Mouse (Mus musculus): ENCODE data around the gene Akap13.

The Akap13 gene

DNA sequence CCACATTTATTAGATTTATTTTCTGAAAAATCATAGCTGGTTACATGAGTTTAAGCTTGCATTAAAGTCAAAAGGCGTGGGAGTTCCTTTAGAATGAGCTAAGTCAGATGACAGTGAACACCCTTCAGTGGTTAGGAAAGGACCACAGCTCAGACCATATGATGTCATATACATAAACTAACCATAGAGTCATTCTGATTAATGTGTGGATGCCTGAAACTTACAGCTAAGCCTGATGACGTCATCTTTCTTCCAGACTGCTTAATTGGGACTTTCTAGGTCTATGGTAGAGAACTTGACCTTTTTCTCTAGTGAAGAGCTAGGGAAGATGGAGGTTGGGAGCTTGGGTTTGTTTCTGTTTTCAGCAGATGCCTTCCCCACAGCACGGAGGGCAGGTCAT is 211.6 kb downstream of the Akap13 start:
- DNase-seq (ENCODE audit: low read depth, low spot score): no peak

DNA sequence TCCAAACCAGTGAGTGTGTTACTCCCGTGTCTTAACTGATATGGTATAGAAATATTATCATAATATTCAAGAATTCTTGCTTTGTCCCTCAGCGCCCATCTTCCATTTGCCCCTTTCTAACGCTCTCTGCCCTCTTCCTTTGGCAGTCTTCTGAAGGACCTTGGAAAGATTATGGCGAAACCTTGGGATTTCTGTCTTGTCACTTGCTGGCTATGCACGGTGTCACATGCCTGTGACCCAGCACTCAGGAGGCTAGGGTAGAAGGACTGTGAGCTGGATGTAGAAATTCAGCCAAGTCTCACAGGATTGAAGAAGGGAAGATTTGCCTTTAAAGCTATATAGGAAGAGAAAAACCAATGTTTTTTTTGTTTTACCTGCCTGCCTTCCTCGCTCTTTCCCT is 212.2 kb downstream of the Akap13 start:
- no peak for DNase-seq (ENCODE audit: low read depth, low spot score)

GRCm38 (mm10) chr7:75668396-75668795 is 213.1 kb downstream of the Akap13 start:
- DNase-seq (ENCODE audit: low read depth, low spot score): no peak

GRCm38 (mm10) chr7:75669416-75669815 is 214.1 kb downstream of the Akap13 start:
- no peak for DNase-seq (ENCODE audit: low read depth, low spot score)

- no peak for DNase-seq (ENCODE audit: low read depth, low spot score)
Measured at GRCm38 (mm10) chr7:75679631-75680030, 224.3 kb downstream of the Akap13 start.

DNA sequence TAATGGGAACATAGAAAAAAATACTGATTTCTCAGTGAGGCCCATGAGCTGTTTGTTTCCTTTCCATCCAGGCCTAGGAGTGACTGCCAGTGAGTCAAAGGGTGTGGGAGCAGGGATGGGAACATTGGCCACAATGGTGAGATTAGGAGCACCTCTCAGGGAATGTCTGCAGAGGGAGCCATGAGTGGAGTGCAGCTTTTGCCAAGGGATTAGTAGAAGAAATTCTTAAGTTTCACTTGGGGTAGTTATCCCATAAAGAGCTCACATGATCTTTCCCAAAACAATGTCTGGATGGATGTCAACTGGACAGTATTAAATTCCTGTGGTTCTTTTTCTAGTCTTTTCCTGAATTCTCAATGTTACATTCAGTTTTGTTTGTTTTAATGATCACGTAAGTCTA is 227.6 kb downstream of the Akap13 start:
- no peak for DNase-seq (ENCODE audit: low read depth, low spot score)

- no peak for DNase-seq (ENCODE audit: low read depth, low spot score)
Measured at GRCm38 (mm10) chr7:75683410-75683809, 228.1 kb downstream of the Akap13 start.

GRCm38 (mm10) chr7:75684976-75685375 is 229.6 kb downstream of the Akap13 start:
- no peak for DNase-seq (ENCODE audit: low read depth, low spot score)

DNA sequence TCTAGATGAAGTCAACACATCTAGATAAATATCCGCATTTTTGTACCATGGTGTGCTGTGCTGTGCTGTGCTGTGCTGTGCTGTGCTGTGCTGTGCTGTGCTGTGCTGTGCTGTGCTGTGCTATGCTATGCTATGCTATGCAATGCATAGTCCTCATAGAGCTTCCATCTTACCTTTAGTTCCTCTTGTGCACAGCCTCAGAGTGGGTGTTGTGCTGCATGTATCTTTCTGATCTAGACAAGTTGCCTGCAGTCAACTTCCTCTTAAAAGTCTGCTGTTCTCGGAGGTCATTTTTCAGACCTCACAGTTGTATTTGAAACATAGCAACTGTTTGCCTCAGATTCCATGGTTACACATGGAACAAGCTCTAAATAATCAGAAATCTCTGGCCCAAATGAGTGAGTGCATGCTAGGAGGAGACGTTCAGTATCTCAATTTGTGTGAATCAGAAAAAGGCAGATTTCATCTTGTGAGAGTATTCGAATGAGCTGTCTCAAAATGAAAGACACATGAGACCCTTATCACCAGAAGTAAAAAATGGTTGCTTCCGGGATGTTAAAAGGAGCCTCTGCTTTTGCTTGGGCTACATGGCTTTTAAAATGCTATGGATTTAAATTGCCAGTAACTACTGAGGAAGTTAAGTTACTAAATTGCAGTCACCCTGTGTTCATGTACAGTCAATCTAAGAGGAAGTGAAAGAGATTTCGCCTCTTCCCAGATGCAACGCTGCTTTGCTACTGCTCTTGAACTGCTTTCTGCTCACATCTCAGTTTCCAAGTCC is 230.9 kb downstream of the Akap13 start:
- no peak for DNase-seq (ENCODE audit: low read depth, low spot score)

DNA sequence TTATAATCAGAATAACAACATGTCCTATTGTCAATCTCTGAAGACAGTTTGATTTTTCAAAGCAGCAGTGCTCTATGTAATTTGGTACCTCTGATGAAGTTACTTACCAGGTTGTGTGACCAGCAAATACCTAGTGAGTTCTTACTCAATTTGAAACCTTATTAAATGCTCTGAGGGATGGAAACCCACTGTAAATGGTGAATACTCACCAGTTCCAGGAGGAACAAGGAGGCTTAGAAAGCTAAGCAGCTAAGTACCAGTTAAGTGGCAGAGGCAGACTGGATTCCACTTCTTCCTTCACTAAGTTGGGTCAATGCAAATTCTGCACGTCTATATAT is 231.5 kb downstream of the Akap13 start:
- no peak for DNase-seq (ENCODE audit: low read depth, low spot score)

GRCm38 (mm10) chr7:75688144-75688543 is 232.8 kb downstream of the Akap13 start:
- no peak for DNase-seq (ENCODE audit: low read depth, low spot score)

GRCm38 (mm10) chr7:75694777-75695176 is 239.4 kb downstream of the Akap13 start:
- DNase-seq (ENCODE audit: low read depth, low spot score): no peak

- DNase-seq (ENCODE audit: low read depth, low spot score): no peak
Measured at GRCm38 (mm10) chr7:75699836-75700235, 244.5 kb downstream of the Akap13 start.

- no peak for DNase-seq (ENCODE audit: low read depth, low spot score)
Measured at GRCm38 (mm10) chr7:75700771-75701345, 245.5 kb downstream of the Akap13 start.

DNA sequence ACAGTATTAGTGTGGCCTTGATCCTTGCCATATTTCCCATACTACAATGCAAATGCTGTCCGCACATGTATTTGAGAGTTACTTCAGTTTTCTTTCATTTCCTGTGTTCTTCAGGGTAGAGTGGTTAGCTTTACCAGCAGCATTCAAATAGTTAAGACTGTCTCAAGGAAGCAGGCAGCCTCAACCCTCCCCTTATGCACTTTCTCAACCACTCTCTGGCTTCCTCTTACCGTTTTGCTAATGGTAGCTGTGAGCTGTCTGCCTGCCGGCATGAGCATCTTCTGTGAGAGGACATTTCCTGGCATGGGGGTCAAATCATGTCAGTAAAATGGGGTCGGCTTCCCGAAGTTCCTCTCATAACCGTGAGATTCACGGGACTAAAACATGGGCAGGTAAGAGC is 246.4 kb downstream of the Akap13 start:
- DNase-seq (ENCODE audit: low read depth, low spot score): no peak

DNA sequence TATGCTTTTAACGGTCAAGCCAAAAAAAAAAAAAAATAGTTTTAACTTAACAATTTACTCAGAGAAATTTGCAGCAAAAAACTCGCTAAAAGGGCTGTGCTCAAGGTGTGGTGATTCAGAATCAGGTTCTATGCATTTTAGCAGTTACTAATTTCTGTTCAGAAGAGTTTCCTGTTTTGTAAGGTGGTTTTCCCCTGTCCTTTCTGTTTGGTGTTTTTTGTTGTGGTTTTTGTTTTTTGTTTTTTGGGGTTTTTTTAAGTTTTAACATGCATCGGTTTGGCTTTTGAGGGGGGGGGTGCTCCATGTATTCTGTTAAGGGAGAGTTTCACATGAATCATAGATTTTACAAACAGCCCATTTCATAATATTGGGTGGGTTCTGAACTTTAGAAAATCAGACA is 247.0 kb downstream of the Akap13 start:
- no peak for DNase-seq (ENCODE audit: low read depth, low spot score)

DNA sequence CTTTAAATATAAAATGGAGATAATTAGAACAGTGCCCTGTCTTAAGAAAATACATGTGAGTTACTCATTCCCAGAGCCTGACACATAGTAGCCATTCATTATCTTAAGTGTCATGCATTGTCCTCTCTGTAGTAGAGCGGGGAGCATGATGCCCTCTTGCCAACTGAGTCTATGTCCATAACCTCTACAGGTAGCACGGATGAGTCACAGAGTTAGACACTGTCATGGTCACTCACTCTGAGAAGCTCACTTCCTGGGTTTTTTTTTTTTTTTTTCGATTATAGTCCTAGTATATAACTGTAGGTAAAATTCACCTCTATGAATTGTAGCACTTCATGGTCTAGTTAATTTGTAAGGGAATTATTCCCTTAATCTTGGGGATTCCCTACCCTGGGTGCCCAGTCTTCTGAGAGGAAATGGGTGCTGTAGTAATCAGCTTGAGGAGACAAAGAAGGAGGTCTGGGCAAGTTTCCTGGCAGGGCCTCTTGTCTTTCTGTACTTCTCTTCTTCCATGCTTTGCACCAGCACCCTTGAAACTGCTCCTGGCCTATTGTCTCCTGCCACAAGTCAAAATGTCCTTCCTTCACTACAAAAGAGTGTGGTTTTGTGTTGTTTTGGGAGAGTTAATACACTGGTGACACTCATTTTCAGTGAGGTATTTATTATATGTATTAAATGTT is 247.8 kb downstream of the Akap13 start:
- no peak for DNase-seq (ENCODE audit: low read depth, low spot score)

- no peak for DNase-seq (ENCODE audit: low read depth, low spot score)
Measured at GRCm38 (mm10) chr7:75704862-75705261, 249.5 kb downstream of the Akap13 start.

- no peak for DNase-seq (ENCODE audit: low read depth, low spot score)
Measured at GRCm38 (mm10) chr7:75709936-75710335, 254.6 kb downstream of the Akap13 start.

DNA sequence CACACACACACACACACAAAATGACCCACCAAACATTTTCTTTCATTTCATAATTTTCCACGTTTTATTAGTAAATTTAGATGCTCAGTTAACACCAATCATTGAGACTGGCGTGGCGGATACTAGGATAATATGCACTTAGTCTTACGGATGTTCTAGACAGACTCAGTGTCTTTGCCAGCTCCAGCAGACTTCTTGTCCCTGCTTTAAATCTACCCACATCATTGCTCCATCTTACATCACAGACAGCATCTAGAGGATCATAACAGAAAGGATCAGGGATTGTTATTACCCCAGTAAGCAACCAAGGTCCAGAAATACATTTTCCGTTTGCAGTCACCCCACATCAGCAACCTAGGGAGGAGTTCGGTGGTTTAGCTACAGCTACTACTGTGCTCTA is 255.6 kb downstream of the Akap13 start:
- DNase-seq (ENCODE audit: low read depth, low spot score): no peak

DNA sequence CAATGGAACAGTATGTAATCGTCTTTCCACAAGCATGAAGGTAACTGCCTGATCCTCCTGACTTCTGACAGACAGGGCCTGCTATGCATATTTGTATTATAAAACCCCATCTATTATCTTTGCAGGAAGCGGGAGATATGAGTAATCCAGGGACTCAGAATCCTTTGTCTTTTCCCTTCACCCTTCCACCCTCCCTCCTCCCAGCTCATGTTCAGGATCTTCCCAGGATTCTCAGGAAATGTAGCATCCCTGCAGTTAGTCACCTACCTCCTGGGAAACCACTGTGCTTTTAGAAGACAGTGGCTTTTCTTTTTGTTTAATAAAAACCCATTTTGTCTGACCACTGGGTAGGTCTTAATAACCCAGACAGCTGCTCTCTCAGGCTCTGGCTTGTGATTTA is 256.1 kb downstream of the Akap13 start:
- DNase-seq (ENCODE audit: low read depth, low spot score): no peak

DNA sequence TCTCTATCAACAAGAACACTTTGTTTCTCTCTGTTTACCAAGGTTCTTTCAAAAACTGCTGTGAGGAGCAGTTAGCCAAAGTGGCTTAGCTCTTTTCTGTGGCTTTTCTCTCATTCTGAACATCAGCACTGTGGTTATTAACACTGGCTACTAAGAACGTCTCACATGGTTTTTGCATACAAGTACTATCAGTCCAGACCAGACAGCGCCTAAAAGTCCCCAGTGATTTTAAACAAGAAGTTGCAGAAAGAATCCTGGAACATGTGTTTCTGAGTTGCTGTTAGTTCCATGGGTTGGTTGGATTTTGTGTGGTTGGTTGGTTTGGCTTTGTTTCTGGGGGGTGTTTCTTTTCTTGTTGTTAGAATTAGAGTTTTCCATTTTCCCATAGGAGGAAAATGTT is 257.5 kb downstream of the Akap13 start:
- no peak for DNase-seq (ENCODE audit: low read depth, low spot score)

GRCm38 (mm10) chr7:75713959-75714358 is 258.6 kb downstream of the Akap13 start:
- DNase-seq (ENCODE audit: low read depth, low spot score): no peak
